Mouse (Mus musculus) thymus, adult 18-20 months (tissue): ENCODE data around the gene Prex1.
"Not testable (repeated sequence)": the region's sequence is repeated elsewhere in the genome, so short reads cannot be mapped to it uniquely, and the experiment has no call there.

Experiments
- DNase-seq, 2 experiments: peaks; one replicate each; pipeline ENCODE4 v3.0.0; 2022; ENCODE audit warnings: mixed read lengths in 2 of 2

Gene Prex1

DNA sequence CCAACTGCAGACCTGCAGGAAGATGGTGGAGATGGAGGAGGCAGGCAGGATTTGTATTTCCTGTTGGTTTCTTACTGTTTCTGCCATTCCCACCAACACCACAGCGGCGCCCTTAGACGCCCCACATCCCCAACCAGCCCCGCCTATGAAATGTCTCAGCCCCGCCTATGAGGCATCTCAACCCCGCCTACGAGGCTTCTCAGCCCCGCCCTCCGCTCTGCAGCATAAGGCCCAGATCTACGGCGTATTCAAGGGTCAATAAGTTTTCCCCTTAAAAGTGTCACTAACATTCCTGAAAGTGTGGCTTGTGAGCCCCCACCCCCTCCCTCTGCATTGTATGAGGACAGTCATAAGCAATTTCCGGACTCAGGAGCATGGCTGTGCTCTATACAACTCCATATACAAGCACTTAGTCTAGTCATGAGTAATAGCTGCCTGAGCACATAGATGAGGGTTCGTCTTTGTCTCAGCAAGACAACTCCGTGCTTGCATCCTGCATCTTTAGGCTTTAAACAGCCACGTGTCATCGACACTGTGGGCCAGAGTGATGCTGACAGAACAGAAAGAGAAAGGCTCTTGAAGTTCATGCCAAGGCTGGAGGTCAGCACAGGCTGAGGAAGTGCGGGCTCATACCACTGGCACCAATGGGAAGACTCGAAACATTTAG, 160.0 kb downstream of the Prex1 start:
- peak; percentile 46 to 68 for DNase-seq

DNA sequence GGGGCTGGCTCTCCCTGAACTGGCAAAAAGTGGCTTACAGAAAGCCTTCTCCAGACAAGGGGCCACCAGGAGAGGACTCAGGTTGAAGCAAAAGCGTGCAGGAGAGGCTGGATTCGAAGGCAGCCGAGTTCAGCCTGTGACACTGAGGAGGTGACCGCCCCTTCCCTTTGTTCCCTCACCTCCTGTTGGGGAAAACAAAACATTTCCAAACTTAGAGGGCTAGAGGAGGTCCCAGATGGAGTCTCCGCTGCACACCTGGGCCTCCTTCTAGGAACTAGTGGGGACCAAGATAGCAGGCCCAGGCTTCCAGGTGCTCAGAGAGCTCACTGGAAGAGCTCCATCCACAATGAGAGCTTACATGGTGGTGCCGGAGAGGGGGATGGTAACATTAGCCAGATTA, 161.0 kb downstream of the Prex1 start:
- DNase-seq: no peak

DNA sequence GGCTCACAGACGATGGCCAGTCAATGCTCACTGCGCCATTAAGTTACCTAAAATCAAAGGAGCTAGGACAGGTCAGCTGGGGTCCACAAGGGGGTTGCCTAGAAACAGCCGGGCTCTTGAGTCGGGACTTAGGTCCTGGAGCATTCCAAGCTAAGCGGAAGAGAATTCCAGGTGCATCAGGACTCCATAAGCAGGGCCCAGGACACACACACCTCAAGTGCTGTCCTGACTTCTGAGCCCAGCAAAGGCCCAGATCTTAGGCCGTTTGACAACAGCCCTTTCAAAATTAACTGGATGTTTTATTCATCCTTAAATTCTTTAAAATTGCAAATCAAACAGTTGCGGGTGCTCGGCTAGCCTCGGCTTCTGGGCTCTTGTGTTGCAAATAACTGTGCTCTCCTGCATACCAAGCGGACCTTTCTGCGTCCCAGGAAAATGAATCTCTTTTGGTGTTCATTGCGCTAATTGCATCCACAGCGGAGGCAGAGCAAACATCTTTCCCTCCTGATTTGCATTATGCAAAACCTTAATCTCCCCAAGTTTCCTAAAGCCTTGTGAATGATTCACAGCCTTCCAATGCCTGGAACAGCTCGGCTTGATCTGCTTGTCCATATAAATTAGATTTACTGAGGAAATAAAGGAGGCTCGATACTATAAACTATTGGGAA, 161.7 kb downstream of the Prex1 start:
- DNase-seq: no peak

DNA sequence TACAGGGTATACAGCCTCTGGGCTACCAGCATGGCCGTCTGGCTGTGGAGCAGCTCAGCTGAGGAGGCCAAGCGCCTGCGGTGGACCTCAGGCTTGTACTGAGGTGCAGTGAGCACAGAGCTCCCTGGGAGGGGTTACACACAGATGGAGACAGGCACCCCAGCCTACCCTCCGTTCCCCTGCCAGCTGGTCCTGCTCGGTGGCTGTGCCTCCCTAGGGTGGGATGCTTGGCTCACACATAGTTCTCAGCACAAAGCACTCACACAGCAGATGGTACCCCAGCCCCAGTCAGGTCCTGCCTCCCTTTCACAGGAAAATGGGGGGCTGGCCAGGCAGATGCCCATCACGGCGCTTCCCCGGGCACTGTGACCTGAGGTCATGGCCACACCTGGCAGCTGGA, 163.8 kb downstream of the Prex1 start:
- DNase-seq: peak in 1 of 2 experiments; percentile 27

DNA sequence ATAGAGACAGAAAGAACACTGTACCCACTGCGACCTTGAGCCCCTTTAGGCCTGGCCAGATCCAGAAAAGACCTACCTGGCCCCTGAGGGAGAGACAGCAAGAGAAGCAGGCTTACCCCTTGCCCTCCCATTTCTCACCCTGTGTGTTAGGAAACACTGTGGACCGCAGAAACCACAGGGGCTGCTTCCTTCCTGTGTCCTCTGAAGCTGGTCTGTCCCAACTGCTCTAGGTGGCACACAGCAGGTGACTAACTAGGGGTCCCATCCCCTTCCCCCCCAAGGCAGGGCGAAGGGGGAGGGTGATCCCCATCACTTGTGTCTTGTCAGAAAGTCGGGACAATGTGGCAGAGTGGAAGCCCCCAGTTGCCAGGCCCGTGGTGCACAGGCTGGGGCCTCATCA, 164.6 kb downstream of the Prex1 start:
- DNase-seq: peak; percentile 55 to 77

DNA sequence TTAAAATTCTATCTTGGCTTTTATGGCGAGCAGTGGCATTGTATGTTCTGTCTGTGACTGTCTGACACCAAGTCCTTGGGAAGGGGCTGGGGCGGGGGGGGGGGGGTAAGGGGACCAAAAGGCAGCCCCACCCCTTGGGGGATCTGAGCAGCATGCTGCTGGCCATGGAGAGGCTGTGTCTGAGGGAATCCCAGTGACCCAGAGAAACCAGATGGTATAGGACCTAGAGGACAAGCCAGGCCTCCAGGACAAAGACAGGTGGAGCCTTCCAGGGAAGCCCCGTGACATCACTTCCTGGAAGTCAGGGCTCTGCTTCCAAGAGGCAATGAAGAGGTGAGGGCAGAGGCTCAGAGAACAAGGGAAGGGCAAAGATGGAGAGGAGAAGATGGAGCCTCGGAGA, 168.1 kb downstream of the Prex1 start:
- DNase-seq: no peak

DNA sequence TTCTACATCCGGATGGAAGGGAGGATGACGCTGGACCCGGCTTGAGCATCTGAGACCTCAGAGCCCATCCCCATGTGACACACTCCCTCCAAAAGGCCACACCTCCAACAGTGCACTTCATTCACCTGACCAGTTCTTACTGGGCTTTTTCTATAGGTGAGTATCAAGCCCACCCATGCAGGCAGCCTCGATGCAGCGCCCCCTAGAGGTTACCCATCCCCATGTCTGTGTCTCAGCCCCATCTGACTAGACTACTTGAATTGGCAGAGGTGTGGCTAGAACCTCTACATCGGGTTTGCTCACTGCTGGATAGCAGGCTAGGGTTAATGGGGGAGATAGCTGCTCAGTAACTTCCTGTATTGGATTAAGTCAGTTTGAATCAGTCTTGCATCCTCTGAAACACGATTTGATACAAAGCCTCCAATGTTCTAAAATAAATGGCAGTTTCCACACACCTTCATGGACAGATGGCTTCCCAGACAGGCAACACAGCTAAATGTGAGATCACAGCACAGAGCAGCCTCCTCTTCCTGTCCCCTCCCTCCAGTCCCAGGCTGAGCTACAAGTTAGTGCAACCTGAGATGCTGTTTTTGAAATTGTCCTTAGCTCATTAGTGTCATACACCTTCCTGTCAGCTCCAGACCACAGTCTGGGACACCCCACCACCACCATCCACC, 168.9 kb downstream of the Prex1 start:
- no peak for DNase-seq

DNA sequence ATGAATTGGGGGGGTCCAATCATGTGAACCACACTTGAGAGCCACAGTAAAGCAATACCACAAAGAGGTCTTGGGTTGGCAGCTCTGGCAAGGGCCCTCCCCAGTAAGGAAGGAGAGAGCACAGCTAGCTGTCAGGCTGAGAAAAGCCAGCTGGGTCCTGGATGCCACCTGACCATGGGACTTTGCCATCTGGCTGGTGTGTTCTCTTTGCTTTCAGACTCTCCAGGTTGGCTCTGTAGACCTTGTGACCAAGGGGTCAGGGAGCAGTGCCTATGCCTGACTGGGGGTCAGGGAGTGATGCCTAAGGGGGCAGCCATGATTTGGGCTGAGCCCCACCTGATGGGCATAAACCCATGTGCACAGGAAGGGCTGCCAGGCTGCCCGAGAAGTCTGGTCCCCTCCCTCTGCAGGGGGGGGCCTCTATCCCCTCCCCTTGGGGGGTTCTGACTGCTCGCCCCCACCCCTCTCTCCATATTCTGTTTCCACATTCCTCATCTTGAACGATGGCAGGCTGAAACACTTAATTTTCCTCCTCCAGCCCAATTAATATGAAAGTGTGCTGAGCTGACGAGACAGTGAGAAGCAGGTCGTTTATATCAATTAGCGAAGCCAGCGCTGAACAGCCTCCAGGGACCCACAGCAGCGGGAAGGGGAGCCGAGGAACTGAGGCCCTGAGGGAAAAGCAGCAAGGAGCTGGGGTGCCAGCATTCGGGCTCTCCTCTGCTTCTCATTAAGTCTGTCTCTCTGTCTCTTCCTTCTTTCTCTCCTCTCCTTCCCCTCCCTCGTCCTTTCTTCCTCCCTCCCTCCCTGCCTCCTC, 172.3 kb downstream of the Prex1 start:
- no peak for DNase-seq

DNA sequence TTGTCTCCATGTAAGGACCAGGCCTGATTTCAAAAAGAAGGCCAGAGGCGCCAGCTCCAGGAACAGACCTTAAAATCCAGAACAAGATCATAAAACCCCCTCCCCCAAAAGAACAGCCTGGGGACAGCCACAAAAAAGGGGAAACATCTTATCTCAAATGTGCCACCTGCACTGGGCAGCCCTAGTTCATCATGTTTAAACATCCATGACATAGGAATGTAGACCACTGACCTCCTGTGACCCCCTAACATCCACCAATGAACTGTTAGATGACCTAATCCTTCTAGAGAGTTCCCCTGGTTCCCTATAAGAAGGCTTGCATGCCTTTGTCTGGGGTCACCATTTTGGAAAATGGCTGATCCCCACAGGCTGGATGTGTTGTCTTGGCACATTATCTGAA, 173.4 kb downstream of the Prex1 start:
- DNase-seq: no peak

DNA sequence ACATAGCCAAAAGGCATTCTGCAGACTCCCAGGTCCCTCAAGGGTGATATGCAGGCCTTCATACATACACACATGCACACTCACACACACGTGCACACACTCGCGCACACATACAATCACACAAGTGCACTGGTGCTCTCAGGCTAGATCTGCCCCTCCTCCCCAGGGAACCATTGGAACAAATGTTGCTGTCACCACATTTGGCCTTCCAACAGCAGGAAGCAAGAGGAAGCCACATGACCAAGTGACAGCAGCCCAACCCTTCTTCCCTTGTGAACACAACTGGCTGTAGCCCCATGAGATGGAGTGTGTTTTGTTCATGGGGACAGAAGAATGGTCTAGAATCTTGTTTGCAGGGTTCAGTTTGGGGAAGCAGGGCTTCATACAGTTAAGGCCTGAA, 176.7 kb downstream of the Prex1 start:
- DNase-seq: no peak

DNA sequence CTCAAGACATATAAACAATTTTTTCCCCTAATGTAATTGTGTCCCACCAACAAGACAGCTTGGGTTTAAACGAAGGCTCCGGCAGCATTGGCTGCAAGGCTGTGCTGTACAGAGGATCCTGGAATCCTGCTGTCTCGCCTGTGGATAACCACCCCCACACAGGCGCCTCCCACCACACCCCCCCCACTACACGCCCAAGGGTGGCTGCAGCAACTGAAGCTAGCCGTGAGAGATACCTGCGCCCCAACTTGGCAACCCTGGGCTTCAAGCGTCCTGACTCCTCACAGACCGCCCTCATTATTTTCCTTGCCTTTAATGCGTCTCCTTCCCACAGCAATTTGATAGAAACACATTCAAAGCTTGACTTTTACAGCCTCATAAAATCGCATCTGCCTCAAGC, 178.1 kb downstream of the Prex1 start:
- DNase-seq: no peak

DNA sequence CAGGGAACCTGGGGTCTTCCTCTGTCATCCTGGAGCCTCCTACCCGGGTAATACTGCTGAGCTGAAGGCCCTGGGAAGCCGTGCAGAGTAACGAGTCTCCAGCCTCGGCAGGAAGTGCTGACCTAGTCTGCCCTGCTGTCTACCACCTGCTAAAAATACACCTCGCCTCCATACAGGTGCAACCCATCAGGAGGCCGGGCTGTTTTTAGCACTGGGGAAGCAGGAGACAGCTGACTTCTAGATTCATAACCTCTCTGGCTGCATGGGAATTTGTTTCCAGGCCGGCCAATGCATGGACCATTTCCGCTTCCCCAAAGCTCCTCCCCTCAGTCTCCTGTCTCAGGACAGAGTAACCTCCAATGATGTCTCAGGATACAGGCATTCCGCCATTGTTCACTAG, 187.4 kb downstream of the Prex1 start:
- DNase-seq: no peak

DNA sequence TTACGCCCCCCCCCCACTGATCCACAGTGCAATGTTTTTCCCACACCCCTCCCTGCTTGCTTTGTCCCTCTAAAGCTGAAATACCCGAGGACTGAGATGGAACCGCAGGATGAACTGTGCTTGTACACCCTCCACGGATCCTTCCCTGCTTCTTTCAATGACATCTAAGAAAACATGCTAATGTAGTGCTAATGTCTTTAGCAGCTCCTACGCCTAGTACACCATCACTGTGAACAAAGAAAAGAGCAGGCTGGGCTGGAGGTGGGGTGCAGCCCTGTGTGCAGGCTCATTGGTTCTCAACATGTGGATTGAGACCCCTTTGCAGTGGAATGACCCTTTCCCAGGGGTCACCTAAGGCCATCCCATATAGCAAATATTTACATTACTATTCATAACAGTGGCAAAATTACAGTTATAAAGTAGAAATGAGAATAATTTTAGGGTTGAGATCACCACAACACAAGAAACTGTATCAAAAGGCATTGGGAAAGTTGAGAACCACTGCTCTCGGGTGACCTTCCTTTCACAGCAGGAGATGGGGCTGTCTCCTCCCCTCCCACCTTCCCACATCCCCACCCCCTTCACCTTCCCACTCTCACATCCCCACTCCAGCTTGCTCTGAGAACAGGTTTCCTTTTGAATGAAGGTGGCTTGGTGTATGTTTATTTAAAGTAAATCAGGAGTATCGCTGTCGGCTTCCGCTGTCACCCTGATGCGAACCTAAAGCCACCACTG, 190.3 kb downstream of the Prex1 start:
- no peak for DNase-seq

DNA sequence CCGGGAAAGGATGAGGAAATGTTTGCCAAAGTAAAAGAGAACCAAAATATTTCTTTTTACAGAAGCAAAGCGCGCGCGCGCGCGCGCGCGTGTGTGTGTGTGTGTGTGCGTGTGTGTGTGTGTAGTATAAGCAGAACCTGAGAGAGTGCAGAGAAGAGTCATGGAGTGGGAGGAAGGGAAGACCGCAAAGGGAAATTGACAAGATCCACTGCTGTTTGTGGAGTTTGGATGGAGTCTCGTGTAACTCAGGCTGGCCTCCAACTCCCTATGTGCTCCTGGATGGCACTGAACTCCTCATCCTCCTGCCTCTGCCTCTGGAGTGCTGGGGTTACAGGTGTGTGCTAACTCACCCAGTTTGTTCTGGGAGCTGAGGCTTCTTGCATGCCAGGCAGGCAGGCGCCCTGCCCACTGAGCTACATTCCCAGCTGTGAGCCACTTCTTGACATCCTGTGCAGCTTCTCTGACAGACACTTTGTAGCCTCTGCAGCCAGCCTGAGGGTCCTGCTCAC, 191.0 kb downstream of the Prex1 start:
- DNase-seq: no peak

DNA sequence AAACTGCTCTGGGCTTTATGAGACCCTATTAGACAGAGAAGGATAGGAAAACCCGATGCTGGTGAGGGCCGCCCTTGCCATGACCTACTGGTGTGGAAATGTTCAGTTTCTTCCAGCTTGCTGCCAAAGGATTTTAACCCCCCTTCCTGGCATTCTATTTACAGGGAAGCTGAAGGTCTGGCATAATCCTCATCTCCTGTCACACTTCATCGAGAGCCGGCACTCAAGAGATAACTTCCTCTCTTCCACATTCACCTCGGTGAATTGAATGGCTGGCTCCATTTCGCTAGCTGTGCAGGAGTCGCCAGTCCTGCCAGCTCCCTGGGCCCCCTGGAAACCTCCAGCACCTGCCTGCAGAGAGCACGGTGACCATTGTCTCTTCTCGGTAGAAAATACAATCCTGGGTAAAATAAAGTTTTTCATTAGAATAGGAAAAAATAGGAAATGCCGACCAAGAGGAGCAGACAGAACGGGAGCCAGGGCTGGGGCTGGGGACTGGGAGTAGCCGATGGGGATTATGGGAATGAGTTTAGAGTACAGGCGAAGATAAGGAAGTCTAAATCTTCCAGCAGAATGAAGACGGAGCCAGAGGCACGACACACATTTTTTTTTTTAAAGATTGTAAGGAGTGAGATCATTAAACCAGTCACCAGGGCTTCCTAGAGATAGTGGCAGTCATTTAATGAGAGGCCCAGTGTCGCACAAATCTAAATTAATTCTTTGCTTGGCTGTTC, 191.6 kb downstream of the Prex1 start:
- no peak for DNase-seq

DNA sequence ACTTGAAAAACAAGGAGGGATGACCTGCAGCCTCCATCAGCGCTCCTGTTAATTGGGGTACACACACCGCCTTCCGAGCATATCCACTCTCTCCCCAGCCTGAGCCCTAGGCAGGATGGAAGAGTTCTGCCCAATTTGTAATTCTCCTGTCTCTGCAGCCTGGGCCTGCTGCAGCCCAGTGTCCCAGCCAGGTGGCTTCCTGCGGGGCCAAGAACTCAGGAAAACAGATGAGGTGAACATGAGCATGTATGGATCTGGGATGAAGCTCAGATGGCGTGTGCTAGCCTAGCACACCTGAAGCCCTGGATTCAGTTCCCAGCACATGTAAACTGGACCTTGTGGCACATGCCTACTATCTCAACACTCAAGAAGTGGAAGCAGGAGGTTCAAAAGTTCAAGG, 192.2 kb downstream of the Prex1 start:
- DNase-seq: no peak

DNA sequence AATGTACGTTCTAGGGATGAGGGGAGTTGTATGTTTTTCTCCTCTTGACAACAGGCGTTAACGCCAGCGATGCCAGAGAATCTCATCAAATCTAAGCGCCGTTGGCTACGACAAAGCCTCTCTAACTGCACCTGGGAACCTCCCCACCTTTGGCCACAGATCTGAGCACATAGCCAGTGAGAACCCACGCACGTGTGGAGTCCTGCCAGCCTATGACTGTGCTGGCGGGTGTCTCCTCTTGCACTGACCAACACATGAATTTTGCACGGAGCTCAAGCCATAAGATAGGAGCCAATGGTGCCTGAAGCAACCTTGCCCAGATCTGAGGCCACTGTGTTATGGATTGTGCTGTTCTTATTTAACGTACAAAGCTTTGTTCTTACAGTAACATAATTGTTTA, 193.1 kb downstream of the Prex1 start:
- DNase-seq: no peak

DNA sequence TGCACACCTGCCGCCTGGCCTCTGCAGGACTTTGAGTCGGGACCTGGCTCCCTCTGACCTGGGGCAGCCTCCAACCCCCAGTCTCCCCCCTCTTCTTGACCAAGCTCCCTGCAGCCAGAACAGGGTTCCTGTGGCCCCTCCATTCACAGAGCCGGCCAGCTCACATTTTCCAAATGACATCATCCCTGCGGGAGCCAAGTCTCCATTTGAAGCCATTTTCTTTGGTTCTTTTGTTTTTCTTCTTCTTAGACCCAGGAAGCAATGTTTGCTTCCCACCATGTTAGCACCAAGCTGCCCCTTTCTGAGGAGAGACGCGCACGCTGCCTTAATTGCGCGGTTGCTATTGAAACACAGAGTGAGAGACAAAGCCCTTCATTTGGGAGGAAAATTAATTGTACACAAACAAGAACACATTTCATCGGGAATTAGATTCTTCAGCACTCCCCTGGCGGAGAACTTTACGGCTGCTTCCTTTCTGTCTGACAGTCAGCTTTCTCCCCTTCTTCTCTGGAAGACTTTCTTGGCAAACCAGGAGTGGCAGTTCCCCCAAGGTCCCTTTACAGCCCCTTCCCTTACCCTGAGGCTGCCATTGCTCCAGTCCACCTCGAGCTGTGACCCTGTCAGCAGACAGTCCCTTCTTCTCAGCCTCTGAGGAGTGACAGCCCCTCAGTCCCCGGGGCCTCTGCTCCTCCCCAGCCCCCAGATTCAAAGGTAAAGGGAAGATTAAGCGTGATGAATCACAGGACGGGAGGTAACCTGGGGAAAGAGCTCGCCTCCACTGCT, 196.0 kb downstream of the Prex1 start:
- not testable (repeated sequence) for DNase-seq

DNA sequence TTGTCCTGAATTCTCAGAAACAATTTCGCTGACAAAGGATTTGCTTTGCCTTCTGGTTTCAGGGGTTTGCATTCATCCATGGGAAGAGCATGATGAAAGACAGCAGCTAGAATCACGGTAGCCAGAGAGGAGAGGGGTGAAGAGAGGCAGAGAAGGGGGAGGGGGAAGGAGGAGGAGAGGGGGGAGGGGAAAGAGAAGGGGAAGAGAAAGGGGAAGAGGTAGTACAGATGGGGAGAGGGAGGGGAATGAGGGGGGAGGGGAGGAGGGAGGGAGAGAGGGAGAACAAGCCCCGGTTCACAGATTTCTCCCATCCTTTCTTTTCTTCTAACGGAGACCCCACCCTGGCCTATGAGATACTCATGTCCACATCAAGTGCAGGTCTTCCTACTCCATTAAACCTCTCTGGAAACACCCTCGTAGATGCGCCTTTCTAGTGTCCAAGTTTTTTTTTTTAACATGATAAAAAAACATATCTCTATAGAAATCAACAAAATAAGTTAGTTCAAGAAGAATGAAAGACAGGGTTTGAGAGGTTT, 196.7 kb downstream of the Prex1 start:
- no peak for DNase-seq
